Mouse (Mus musculus): ENCODE data around the gene Spg7.

The Spg7 gene

DNA sequence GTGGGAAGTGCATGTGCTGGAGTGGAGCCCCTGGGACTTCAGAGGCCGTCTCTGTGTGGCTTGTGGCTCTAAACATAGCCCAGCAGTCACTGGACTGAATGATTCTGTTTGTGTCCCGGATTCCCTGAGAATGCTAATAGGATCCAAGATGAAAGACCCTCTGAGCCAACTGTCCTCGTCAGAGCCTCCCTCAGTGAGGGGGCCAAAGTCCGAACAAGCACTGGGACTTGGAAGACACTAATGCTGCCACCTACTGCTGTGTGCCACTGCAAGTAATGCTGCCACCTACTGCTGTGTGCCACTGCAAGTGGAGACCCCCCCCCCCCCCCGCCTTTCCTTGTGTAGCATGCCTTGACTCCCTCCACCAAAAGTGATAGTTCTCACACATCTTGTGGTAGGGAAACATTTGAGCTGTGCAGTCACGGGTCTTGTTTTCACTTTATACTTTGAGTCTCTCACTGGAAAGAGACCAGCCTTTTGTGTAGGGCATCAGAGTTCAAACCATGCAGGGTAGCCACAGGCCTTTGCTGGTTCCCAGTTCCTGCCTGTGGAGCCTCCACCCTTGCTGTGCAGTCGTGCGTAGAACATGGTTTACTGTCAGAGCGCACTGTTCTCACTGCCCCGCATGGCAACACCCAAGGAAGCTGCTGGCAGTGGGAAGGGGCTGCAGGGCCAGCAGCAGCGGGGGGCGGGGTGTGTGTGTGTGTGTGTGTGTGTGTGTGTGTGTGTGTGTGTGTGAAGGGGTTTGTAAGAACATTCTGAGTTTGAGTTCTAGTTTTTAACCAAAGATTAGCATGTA lies 35.2 kb downstream of the Spg7 start:
- DNase-seq (ENCODE audit: low spot score in 2 of 2): peak in 1 of 2 experiments; percentile 20

DNA sequence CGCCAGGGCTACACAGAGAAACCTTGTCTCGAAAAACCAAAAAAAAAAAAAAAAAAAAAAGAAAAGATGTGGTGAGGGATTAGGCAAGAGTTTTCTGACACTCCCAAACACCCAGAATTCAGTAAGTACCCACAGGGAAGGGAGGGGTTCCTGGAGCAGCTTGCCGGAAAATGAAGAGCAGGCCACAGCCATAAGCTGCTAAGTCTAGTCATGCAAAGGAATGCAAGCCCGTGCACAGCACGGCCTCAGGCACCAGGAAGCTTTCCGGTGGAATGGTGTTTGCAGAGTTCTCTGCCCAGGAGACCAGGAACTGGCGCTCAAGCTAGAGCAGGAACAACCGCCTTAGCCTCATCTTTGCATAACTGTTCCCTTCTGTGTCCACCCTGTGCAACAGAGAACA lies 37.5 kb downstream of the Spg7 start:
- DNase-seq (ENCODE audit: low spot score in 2 of 2): no peak

DNA sequence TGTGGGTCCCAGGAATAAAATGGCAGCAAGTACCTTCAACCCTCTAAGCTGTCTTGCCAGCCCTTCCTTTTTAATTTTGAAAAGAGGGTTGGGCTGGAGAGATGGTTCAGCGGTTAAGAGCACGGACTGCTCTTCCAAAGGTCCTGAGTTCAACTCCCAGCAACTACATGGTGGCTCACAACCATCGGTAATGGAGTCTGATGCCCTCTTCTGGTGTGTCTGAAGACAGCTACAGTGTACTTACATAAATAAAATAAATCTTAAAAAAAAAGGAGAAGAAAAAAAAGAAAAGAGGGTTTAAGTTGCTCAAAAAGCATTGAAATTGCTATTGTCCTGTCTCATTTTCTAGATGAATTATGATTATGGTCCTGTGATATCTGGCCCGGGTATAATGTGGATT lies 38.5 kb downstream of the Spg7 start:
- no peak for DNase-seq (ENCODE audit: low spot score in 2 of 2)

DNA sequence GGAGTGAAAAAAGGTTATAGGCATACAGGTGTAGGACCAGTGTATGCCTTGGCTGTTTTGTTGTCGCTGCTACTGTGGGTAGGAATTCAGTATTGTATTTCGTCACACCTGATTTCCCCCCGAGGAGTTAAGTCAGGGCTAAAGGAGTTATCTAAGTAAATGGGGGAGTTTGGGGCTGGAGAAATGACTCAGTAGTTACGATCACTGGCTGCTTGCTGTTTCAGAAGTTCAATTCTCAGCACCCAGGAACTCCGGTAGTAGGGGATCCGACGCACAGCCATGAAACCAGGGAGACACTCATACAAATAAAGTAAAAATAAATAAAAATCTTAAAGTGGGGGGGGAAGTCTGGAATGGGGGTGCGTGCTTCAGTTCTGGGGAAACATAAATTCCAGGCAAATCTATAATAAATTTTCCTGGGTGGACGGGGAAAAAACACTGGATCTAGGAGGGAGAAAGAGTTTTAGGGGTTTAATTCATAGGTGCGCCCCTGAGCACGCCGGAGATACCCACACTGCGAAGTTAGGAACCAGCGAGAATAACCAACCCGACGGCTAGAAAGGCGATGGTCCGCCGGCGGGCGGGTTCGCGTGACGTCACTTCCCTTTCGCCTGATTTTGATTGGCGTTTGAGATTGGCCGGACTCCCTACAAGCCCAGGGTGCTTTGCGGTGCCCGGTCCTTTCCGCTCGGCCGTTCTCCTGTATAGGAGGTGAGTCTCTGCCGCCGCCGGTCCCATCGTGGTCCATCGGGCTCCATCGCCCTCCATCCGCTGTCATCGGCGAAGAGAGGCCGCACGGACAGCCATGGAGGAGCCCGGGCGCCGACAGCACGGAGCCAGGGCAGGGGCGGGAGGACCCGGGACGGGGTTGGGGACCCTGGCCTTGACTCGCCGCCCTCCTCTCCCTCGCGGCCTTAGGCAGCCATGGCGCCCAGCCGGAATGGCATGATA lies 39.3 kb downstream of the Spg7 start, which contains the start of gene Rpl13:
TSS of gene Rpl13 (plus strand) at position 616 of the 951 bp plus-strand sequence.
- peak; percentile 97 to 99 for DNase-seq (ENCODE audit: low spot score in 2 of 2)

DNA sequence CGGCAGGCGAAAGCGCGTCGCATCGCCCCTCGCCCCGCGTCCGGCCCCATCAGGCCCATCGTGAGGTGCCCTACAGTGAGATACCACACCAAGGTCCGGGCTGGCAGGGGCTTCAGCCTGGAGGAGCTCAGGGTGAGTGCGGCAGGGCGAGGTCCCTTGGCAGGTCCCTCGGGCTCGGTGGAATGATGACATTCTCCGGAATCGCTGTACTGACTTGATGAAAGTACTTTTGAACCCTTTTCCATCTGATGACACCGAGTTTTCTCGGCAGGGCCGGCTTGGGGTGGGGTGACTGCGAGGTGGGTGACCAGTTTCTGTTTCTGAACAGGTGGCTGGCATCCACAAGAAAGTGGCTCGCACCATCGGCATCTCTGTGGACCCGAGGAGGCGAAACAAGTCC lies 40.1 kb downstream of the Spg7 start:
- DNase-seq (ENCODE audit: low spot score in 2 of 2): peak in 1 of 2 experiments; percentile 16

DNA sequence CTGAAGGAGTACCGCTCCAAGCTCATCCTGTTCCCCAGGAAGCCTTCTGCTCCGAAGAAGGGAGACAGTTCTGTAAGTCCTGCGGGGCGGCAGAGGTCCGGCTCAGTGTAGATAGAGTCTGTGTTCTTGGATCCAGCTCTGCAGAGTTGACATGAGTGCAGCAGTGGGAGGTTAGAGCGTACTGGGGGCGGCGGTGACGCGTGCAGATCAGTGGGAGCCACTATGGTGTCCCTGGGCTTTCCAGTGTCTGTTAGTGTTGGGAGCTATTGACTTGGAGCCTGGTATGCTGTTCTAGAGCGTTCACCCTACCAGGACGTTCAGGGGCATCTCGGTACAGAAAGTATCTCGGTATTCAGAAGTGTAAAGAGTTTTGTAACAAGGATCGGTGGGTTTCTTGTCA lies 40.5 kb downstream of the Spg7 start:
- DNase-seq (ENCODE audit: low spot score in 2 of 2): no peak

DNA sequence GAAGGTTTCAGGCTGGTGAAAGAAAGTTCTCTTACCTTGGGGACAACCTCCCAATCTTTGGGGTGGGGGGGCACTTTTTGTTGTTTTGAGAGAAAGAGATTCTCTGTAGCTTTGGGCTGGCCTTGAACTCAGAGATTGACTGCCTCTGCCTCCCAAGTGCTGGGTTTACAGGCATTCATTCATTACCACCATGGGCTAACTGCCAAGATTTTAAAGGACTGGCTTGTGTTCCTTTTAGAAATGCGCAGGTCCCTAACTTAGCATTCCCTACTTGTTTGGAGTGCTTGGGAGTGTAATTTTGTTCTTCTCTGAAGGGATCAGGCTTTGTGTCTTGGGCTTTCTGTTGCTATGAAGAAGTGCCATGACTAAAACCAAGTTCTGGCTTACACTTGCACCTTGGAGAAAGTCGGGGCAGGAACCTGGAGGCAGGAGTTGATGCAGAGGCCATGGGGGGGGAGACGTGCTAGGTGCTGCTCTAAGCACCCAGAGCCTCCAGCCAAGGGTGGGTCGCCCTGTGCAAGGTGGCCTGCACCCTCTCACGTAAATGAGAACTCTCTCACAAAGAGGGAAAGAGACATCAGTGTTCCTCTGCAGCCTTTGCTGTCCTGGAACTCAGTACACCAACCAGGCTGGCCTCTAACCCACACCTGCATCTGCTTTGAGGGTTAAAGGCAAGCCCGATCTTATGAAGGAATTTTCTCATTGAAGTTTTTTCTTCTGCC lies 41.5 kb downstream of the Spg7 start:
- DNase-seq (ENCODE audit: low spot score in 2 of 2): no peak

DNA sequence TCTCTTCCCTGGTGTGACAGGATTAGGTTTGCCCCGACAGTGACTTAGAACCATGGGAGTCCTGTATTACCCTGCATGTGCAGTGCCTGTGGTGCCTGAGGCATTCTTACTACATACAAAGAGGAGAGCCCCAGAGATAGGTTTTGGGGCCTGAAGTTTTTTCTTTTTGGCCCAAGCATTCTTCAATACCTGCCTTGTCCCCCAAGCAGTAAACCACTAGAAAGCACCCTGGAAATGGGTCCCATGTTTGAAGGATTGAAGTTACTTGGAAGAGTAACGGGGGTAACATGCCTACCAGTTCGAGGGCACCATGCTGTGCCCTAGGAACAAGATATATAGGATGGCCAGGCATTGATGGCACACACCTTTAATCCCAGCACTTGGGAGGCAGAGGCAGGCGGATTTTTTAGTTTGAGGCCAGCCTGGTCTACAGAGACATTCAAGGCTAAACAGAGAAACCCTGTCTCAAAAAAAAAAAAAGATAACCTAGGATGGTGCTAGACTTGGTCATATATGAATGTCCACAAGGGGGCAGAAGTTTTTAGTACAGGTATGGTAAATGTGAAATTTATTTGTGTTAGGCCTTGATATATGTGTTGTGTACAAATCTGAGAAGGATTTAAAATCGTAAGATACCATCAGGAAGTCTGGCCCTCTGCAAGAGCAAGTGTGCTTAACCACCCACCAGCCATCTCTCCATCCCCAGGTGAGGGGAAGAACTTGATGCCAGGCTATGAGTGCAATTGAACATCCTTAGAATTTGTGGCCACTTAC lies 43.0 kb downstream of the Spg7 start:
- DNase-seq (ENCODE audit: low spot score in 2 of 2): no peak

DNA sequence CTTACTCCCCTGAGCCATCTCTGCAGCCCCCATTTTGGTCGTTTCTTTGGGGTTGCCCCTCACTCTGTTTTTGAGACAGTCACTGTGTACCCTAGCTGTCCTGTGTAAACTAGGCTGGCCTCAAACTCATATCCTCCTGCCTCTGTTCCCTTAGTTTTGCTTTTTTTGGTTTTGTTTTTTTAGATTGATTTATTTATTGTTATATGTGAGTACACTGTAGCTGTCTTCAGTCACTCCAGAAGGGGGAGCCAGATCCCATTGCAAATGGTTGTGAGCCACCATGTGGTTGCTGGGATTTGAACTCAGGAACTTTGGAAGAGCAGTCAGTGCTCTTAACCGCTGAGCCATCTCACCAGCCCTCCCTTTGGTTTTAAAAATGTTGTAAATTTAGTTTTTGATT lies 43.8 kb downstream of the Spg7 start:
- no peak for DNase-seq (ENCODE audit: low spot score in 2 of 2)

DNA sequence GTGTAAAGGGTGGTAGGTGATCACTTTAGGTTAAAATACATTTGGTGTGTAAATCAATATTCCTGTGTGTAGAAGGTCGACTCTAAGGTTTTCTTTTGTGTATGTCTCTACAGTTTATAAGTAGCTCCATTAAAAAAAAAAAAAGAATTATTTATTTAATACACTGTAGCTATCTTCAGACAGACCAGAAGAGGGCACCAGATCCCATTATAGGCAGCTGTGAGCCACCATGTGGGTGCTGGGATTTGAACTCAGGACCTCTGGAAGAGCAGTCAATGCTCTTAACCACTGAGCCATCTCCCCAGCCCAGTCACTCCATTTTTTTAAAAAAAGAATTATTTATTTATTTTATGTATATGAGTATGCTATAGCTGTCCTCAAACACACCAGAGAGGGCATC lies 45.3 kb downstream of the Spg7 start:
- DNase-seq (ENCODE audit: low spot score in 2 of 2): no peak

DNA sequence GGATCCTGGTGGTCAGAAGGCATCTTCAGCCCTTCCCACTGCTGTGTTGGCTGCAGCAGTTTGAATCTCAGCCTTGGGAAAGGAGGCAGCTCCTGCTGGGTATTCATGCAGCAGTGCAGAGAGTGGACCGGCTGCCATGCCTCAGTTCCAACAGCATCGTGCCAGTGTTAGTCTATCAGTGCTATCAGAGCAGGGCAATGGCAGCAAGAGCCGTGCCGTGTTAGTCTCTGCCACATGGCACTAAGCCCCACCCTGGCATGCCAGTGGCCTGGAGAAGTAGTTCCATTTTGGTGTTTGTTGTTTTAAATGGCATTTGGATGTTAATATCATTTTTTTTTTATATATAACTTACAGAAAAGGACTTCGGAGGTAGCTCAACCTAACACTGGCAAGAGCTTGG lies 46.2 kb downstream of the Spg7 start:
- DNase-seq (ENCODE audit: low spot score in 2 of 2): no peak

DNA sequence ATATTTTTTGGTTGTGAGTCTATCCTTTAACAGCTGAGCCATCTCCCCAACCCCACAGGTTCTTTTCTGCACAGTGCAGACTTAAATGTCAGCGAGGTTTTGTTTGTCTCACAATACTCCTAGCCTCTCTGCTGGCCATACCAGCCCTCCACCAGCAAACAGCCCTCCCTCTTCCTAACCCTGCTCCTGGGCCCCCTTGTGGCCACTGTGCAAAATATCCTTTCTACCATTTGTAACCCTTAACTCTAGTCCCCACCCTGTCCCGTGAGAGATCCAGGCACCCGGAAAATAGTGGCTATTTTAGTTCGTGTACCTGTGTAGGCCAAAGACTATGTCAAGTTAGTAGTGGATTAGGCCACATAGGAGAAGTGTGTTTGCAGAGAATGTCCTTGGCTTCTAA lies 47.9 kb downstream of the Spg7 start:
- DNase-seq (ENCODE audit: low spot score in 2 of 2): no peak

DNA sequence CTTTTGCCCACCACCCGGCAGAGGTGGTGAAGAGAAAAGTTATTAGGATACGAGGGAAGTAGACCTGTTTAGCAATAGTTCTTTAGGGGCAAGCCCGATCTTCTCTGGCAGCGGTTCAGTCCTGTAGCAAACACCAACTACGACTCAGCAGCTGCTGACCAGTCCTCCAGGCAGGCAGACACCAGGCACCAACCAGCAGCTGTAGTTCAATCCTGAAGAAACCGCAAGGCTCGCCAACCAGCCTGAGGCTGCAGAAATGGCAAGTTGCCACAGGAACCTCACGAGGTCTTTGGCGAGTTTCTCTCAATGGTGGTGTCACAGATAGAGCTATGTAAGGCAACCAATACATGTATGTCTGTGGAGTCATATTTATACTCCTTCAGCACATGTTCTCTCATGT lies 50.1 kb downstream of the Spg7 start:
- DNase-seq (ENCODE audit: low spot score in 2 of 2): no peak

DNA sequence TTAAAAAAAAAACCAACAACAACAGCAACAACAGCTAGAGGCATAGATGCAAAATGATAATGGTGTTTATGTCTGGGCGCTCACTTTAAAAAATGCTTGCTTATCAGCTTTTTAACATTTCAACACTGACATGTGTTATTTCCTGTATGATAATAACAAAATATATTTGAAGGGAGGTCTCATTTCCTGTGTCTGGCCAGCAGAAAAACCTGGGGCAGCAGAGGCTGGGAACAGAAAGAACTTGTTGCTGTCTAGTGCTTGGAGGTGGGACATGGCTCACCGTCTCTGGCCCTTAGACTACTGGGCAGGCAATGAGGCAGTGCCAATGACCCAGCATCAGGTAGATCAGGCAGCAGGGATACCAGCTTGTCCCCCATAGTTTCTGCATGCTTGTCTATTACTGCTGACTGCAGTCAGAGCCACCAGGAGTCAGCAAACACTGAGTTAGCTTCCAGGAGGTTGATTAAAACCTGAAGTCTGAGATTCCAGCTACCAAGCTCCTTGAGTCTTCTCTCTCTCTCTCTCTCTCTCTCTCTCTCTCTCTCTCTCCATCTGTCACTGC lies 51.2 kb downstream of the Spg7 start:
- no peak for DNase-seq (ENCODE audit: low spot score in 2 of 2)

DNA sequence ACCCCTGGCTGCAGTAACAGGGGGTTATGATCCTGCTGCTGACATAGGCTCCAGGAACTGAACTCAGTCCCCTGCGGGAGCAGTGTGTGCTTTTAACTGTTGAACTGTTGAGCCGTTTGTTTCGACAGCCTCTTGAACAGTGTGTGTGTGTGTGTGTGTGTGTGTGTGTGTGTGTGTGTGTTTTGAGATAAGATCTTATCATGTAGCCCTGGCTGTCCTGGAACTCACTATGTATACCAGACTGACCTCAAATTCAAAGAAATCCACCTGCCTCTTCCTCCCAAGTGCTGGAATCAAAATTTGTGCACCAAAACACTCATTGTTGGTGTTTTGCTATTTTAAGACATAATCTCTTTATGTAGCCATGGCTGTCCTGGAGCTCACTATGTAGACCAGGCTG lies 51.9 kb downstream of the Spg7 start:
- DNase-seq (ENCODE audit: low spot score in 2 of 2): no peak

DNA sequence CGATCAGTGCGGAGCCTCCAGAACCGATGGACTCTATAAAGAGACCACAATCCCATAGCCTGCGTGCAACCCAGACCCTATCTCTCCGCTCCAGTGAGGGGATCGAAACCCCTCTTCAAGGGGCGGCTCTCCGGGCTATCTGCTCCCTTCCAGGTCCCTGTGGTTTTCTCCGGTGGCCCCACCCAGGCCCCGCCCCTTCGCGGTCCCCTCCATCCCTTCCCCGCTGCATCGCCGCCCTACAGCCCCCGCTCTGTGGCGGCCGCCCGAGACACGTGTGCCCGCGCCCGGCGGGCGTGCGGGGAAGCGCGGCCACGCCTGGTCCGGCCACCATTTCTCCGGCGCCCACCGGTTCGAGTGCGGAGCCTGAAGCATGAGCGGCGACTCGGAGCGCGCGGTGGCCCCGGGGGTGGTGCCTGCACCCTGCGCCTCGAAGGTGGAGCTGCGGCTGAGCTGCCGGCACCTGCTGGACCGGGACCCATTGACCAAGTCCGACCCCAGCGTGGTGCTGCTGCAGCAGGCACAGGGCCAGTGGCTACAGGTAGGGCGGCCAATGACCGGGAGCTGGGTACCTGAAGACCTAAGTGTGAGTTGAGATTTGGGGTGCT lies 54.5 kb downstream of the Spg7 start, which contains the start of gene Cpne7:
TSS of gene Cpne7 (plus strand) at position 248 of the 605 bp plus-strand sequence.
- DNase-seq (ENCODE audit: low spot score in 2 of 2): no peak

DNA sequence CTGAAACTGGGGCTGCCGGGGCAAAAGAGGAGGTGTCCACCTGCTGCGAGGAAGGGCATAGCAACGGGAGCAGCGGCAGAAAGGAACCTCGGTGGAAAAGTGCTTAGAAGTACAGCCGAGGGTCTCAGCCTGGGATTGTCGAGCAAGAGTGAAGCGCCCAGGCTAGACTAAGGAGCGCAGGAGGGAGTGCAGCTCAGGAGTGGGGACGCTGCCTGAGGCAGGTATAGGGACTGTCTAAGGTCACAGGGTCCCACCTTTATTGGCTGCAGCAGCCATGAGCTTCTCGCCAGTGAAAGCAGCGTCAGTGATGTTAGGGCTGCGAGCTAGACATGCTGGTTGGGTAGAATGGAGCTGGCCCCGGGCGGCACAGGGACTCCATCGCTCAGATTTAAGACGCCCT lies 55.0 kb downstream of the Spg7 start:
- DNase-seq (ENCODE audit: low spot score in 2 of 2): no peak

DNA sequence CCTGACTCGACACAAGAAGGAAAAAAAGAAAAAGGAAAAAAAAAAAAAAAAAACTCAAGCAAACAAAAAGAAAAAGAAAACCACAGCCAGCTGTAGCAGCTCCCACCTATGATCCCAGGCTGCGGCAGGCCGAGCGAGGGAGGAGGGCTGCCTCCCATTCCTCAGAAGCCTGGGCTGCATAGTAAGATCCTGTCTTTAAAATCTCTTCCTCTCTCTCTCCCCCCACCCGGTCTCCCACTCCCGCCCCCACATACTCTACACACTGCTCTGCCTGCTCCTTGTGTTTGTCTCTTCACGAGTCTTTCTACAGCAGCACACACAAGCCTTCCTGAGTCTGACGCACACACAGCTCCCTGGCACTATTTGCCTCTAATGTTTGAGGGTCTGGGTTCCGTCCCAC lies 59.3 kb downstream of the Spg7 start:
- DNase-seq (ENCODE audit: low spot score in 2 of 2): no peak

DNA sequence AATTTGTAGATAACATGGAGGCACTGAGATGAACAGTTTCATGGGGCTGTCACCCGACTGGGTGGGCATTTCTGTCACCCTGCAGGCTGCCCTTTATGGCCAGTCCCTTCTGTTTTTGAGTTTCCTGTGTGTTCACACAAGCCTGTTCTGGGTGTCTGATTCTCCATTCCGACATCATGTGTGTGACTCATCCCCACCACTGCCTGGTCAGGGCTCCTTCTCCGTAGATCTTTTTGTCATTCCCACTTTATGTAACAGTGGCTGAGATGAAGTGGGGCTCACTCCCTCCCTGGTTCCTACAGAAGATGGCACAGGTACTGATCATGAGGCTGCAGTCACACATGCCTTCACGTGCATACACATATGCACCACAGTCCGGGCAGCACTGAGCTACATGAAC lies 59.9 kb downstream of the Spg7 start:
- DNase-seq (ENCODE audit: low spot score in 2 of 2): no peak

DNA sequence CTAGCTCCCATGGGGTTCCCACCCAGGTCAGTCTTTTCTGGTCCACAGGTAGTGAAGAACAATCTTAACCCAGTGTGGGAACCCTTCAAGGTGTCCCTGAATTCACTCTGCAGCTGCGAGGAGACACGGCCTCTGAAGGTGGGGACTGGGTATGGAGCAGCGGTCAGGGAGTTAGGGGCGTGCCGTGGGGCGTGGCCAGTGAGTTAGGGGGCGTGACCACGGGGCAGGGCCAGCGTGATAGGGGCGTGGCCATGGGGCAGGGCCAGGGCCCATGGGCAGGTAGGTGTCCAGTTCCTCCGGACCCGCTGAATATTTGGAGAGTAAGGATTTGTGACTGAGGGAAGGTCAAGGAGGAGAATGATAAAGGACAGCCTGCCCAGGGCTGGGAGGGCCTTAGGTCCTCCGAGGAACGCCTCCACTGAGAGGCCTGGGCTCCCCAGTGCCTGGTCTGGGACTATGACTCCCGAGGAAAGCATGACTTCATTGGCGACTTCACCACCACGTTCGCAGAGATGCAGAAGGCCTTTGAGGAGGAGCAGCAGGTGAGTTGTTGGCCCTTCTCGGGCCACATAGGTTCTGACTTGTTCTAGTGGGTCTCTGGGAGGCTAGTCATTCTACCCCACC lies 63.6 kb downstream of the Spg7 start:
- DNase-seq (ENCODE audit: low spot score in 2 of 2): no peak
